Mouse (Mus musculus) right cerebral cortex, adult 2 months (tissue): Measurements from ENCODE around the gene Spty2d1.
"Not testable (repeated sequence)": the region's sequence is repeated elsewhere in the genome, so short reads cannot be mapped to it uniquely, and the experiment has no call there.

Experiments
- DNase-seq, 2 experiments: peaks; one replicate each; pipeline ENCODE4 v3.0.0; 2021 to 2022; ENCODE audit warnings: low spot score in 2 of 2

Gene Spty2d1

GRCm38 (mm10) chr7:47008168-47008993 is at the start of gene Spty2d1:
Gene Spty2d1, minus strand, starts transcription at chr7:47008411.
- DNase-seq, result peak; percentile 100

GRCm38 (mm10) chr7:47056273-47056672 is 48.1 kb upstream of the Spty2d1 start:
- DNase-seq, result no peak

GRCm38 (mm10) chr7:47055744-47056143 is 47.5 kb upstream of the Spty2d1 start:
- DNase-seq, result no peak

GRCm38 (mm10) chr7:47054666-47055065 is 46.5 kb upstream of the Spty2d1 start:
- no peak for DNase-seq

- no peak for DNase-seq
Measured at GRCm38 (mm10) chr7:47053287-47053686, 45.1 kb upstream of the Spty2d1 start.

- DNase-seq, result no peak
Measured at GRCm38 (mm10) chr7:47052276-47052675, 44.1 kb upstream of the Spty2d1 start.

- DNase-seq, result no peak
Measured at GRCm38 (mm10) chr7:47051404-47052151, 43.4 kb upstream of the Spty2d1 start.

- peak; percentile 75 to 76 for DNase-seq
Measured at GRCm38 (mm10) chr7:47050766-47051165, 42.6 kb upstream of the Spty2d1 start.

GRCm38 (mm10) chr7:47050366-47050765 is 42.2 kb upstream of the Spty2d1 start, which contains the start of gene Tmem86a:
Gene Tmem86a, plus strand, starts transcription at chr7:47050601.
- DNase-seq, result peak; percentile 95 to 98

- DNase-seq, result no peak
Measured at GRCm38 (mm10) chr7:47042823-47043490, 34.7 kb upstream of the Spty2d1 start.

- DNase-seq, result no peak
Measured at GRCm38 (mm10) chr7:47042121-47042520, 33.9 kb upstream of the Spty2d1 start.

GRCm38 (mm10) chr7:47041706-47042105 is 33.5 kb upstream of the Spty2d1 start:
- no peak for DNase-seq

GRCm38 (mm10) chr7:47035426-47035825 is 27.2 kb upstream of the Spty2d1 start:
- DNase-seq, result no peak

GRCm38 (mm10) chr7:47034785-47035384 is 26.7 kb upstream of the Spty2d1 start:
- DNase-seq, result no peak

- no peak for DNase-seq
Measured at GRCm38 (mm10) chr7:47031371-47031770, 23.2 kb upstream of the Spty2d1 start.

- no peak for DNase-seq
Measured at GRCm38 (mm10) chr7:47030517-47031193, 22.4 kb upstream of the Spty2d1 start.

GRCm38 (mm10) chr7:47027520-47027919 is 19.3 kb upstream of the Spty2d1 start:
- no peak for DNase-seq

- not testable (repeated sequence) for DNase-seq
Measured at GRCm38 (mm10) chr7:47026899-47027298, 18.7 kb upstream of the Spty2d1 start.

GRCm38 (mm10) chr7:47025429-47025828 is 17.2 kb upstream of the Spty2d1 start:
- DNase-seq, result no peak

GRCm38 (mm10) chr7:47024454-47024853 is 16.2 kb upstream of the Spty2d1 start:
- no peak for DNase-seq

GRCm38 (mm10) chr7:47023530-47023929 is 15.3 kb upstream of the Spty2d1 start:
- peak; percentile 90 to 91 for DNase-seq
